Comparison of ENCODE assay signal across 9 mouse cellular contexts in genomic region chr7:44317913-44318312, GRCm38 (mm10). TPM values are rescaled to one million over a fixed set of nuclear protein-coding genes. Genes with fewer than 3 reads are reported as not detected.
DNase-seq lines count a peak whose midpoint lies in the region; ATAC-seq and TF ChIP-seq lines count a peak whose summit lies in the region.
"Had no signal": no experiment of that assay in that cellular context is flagged by ENCODE, and none has a peak within 500 bp of the region (broad histone marks: within the 10 kb centered on the region; RNA-seq: fewer than 3 reads in every experiment).

No protein-coding gene starts in this region.

- WGBS in midbrain, embryonic 11.5 days = 34% methylated on average over 4 of the region's 4 CpGs

- DNase-seq in layer of hippocampus, adult 2 months (ENCODE audit: low spot score in 2 of 2) = no peak
- no peak for DNase-seq in layer of hippocampus, adult 11-12 months (ENCODE audit: low spot score)
- DNase-seq in ES-CJ7 (ENCODE audit: low read depth, low spot score) = peak; percentile 60
- DNase-seq in cerebellum, postnatal 36 days = peak; percentile 49 to 56
- peak; percentile 84 for DNase-seq in midbrain, embryonic 11.5 days (ENCODE audit: low spot score, missing footprints)
- no peak for DNase-seq in layer of hippocampus, postnatal 36 days
- DNase-seq in heart, adult 8-10 months (ENCODE audit: low spot score) = no peak

- TF ChIP-seq CTCF in layer of hippocampus, adult 2 months (conservative IDR thresholded peaks at IDR 0.05) = peak; percentile 76

- no peaks in the 10 kb centered on the region for H3K4me1 ChIP-seq in midbrain, embryonic 11.5 days (ENCODE audit: control insufficient read depth, insufficient read depth, low read length)
- H3K4me1 ChIP-seq: embryonic facial prominence, embryonic 15.5 days had no signal

- no peaks in the 10 kb centered on the region for H3K27me3 ChIP-seq in midbrain, embryonic 11.5 days (ENCODE audit: control insufficient read depth, insufficient read depth, low read length)
- H3K27me3 ChIP-seq: embryonic facial prominence, embryonic 15.5 days had no signal

- H3K9ac ChIP-seq in midbrain, embryonic 11.5 days (ENCODE audit: low read length) = no peak overlapping the region
- H3K9ac ChIP-seq: embryonic facial prominence, embryonic 15.5 days had no signal

- no peak overlapping the region for H3K4me2 ChIP-seq in midbrain, embryonic 11.5 days
- H3K4me2 ChIP-seq: embryonic facial prominence, embryonic 15.5 days had no signal

- no peak overlapping the region for H3K4me3 ChIP-seq in layer of hippocampus, adult 2 months
- no peak overlapping the region for H3K4me3 ChIP-seq in midbrain, embryonic 11.5 days (ENCODE audit: low read depth, low read length)
- H3K4me3 ChIP-seq: embryonic facial prominence, embryonic 15.5 days had no signal

- no peaks in the 10 kb centered on the region for H3K9me3 ChIP-seq in midbrain, embryonic 11.5 days (ENCODE audit: control insufficient read depth, low read length)
- H3K9me3 ChIP-seq: embryonic facial prominence, embryonic 15.5 days had no signal

- ATAC-seq in midbrain, embryonic 11.5 days (ENCODE audit: low FRiP score) = peak; percentile 66; the same call in 1 of the 2 replicates

- H3K27ac ChIP-seq in layer of hippocampus, adult 2 months = peak overlapping the region; percentile 18; the same call in 1 of the 2 replicates
- H3K27ac ChIP-seq in midbrain, embryonic 11.5 days (ENCODE audit: low read depth, low read length) = no peak overlapping the region
- H3K27ac ChIP-seq: embryonic facial prominence, embryonic 15.5 days had no signal

- H3K36me3 ChIP-seq in midbrain, embryonic 11.5 days (ENCODE audit: control insufficient read depth, insufficient read depth, low read length) = 0 out of 2 replicates have a peak, but pooled peaks cover 2% of the 10 kb centered on the region

RNA-seq across cellular contexts. Expression of gene Shank1, which starts 7.9 kb away (rescaled TPM):
- 100 to 1,000 TPM; 647 to 698 TPM for total RNA-seq in layer of hippocampus, adult 2 months (2021)
- 3.4 TPM in 2 replicates for polyA plus RNA-seq in midbrain, embryonic 11.5 days (2014; fragmentation: Nextera tagmentation; extraction: Ambion mirVana)
- total RNA-seq in layer of hippocampus, postnatal 36 days (2021) = 100 to 1,000 TPM; 588 to 654 TPM
- total RNA-seq in heart, adult 8-10 months (2022) = 1 to 10 TPM; 1.8 to 4.7 (median 3.3) TPM

RNA-seq across cellular contexts. Expression of gene Clec11a, which starts 11.2 kb away (rescaled TPM):
- total RNA-seq in layer of hippocampus, adult 2 months (2021) = 1 to 10 TPM; 3.0 to 3.5 TPM
- polyA plus RNA-seq in midbrain, embryonic 11.5 days (2014; fragmentation: Nextera tagmentation; extraction: Ambion mirVana) = 2.2 and 3.4 TPM in 2 replicates
- total RNA-seq in layer of hippocampus, postnatal 36 days (2021) = 1 to 10 TPM; 2.9 to 3.8 TPM
- total RNA-seq in heart, adult 8-10 months (2022) = 1 to 10 TPM in 1 of 4 experiments, under 1 TPM in 3; 0.41 to 1.2 (median 0.67) TPM

RNA-seq across cellular contexts. Expression of gene Gm15517, which starts 56.7 kb away (rescaled TPM):
- not detected for total RNA-seq in layer of hippocampus, adult 2 months (2021)
- not detected in 2 replicates for polyA plus RNA-seq in midbrain, embryonic 11.5 days (2014; fragmentation: Nextera tagmentation; extraction: Ambion mirVana)
- not detected for total RNA-seq in layer of hippocampus, postnatal 36 days (2021)
- not detected for total RNA-seq in heart, adult 8-10 months (2022)
- polyA plus RNA-seq: embryonic facial prominence, embryonic 15.5 days; limb, embryonic 14.5 days had no signal

Comparison
In these comparisons a context has a peak if more than half of its experiments do, and no peak if none do; other contexts are left out.
1. DNase-seq: peak in ES-CJ7 (single experiment), cerebellum, postnatal 36 days (2 of 2) and midbrain, embryonic 11.5 days (single experiment); none in layer of hippocampus, adult 2 months (0 of 2), layer of hippocampus, adult 11-12 months (single experiment), layer of hippocampus, postnatal 36 days (0 of 2) and heart, adult 8-10 months (single experiment).
2. RNA of gene Shank1, which starts 7.9 kb away (total RNA-seq): 647 to 698 TPM in layer of hippocampus, adult 2 months and 588 to 654 TPM in layer of hippocampus, postnatal 36 days; 1.8 to 4.7 TPM in heart, adult 8-10 months; every median in the first group is over 100 times any median in the second.